Mouse (Mus musculus): ENCODE results near the gene Lig3. TPM values are rescaled to one million over a fixed set of nuclear protein-coding genes. Genes with fewer than 3 reads are reported as not detected.

Gene Lig3
- polyA plus RNA-seq, 1 experiment: 12.7 TPM

- 86% methylated on average over 1 of the region's 1 CpGs for WGBS
- H3K27me3 ChIP-seq (replicated peaks; ENCODE audit: control insufficient read depth, insufficient read depth, low read length): no peaks in the 10 kb centered on the region
- H3K27ac ChIP-seq (ENCODE audit: insufficient read depth, low read depth, low read length): no peak overlapping the region
- DNase-seq: no peak
- no peaks in the 10 kb centered on the region for H3K4me1 ChIP-seq (ENCODE audit: control insufficient read depth, insufficient read depth, low read length)
- no peak for TF ChIP-seq POLR2A (IDR thresholded peaks at IDR 0.05; ENCODE audit: low read depth, low read length)
- TF ChIP-seq CTCF (conservative IDR thresholded peaks at IDR 0.05; ENCODE audit: insufficient read depth, insufficient read length, low read depth, low read length): no peak
- no peak overlapping the region for H3K4me3 ChIP-seq (ENCODE audit: insufficient read depth, low read depth, low read length)
- no peaks in the 10 kb centered on the region for H3K36me3 ChIP-seq (ENCODE audit: control insufficient read depth, insufficient read depth, low read length)
Observed at GRCm38 (mm10) chr11:82755919-82756318, 25.0 kb upstream of the Lig3 start.

GRCm38 (mm10) chr11:82762286-82762829 is 18.6 kb upstream of the Lig3 start:
- peaks cover 3% of the 10 kb centered on the region; the same call in 1 of the 2 replicates for H3K4me1 ChIP-seq (ENCODE audit: control insufficient read depth, insufficient read depth, low read length)
- H3K4me3 ChIP-seq (ENCODE audit: insufficient read depth, low read depth, low read length): no peak overlapping the region
- no peak for DNase-seq
- no peak for TF ChIP-seq POLR2A (IDR thresholded peaks at IDR 0.05; ENCODE audit: low read depth, low read length)
- no peak; the same call in 1 of the 2 replicates for TF ChIP-seq CTCF (conservative IDR thresholded peaks at IDR 0.05; ENCODE audit: insufficient read depth, insufficient read length, low read depth, low read length)
- H3K27ac ChIP-seq (ENCODE audit: insufficient read depth, low read depth, low read length): no peak overlapping the region
- H3K27me3 ChIP-seq (replicated peaks; ENCODE audit: control insufficient read depth, insufficient read depth, low read length): no peaks in the 10 kb centered on the region
- peaks cover 2% of the 10 kb centered on the region; the same call in 1 of the 2 replicates for H3K36me3 ChIP-seq (ENCODE audit: control insufficient read depth, insufficient read depth, low read length)
- 89% methylated on average over 6 of the region's 6 CpGs for WGBS

GRCm38 (mm10) chr11:82763261-82763660 is 17.6 kb upstream of the Lig3 start:
- Histone ChIP-seq H3K27ac (ENCODE audit: insufficient read depth, low read depth, low read length) (peak overlapping the region; percentile 77; the same call in 1 of the 2 replicates), H3K4me1 (ENCODE audit: control insufficient read depth, insufficient read depth, low read length) (peaks cover 3% of the 10 kb centered on the region; the same call in 1 of the 2 replicates), H3K4me3 (ENCODE audit: insufficient read depth, low read depth, low read length) (no peak overlapping the region; the same call in 1 of the 2 replicates), H3K27me3 (replicated peaks; ENCODE audit: control insufficient read depth, insufficient read depth, low read length) (no peaks in the 10 kb centered on the region), H3K36me3 (ENCODE audit: control insufficient read depth, insufficient read depth, low read length) (peaks cover 2% of the 10 kb centered on the region; the same call in 1 of the 2 replicates)
- no peak for TF ChIP-seq CTCF (conservative IDR thresholded peaks at IDR 0.05; ENCODE audit: insufficient read depth, insufficient read length, low read depth, low read length)
- no peak for TF ChIP-seq POLR2A (IDR thresholded peaks at IDR 0.05; ENCODE audit: low read depth, low read length)
- 5% methylated on average over 4 of the region's 4 CpGs for WGBS
- no peak for DNase-seq

GRCm38 (mm10) chr11:82763742-82764437 is 17.0 kb upstream of the Lig3 start, which contains the start of the genes Cct6b and Zfp830:
TSS of gene Cct6b (minus strand) at chr11:82764321.
TSS of gene Zfp830 (plus strand) at chr11:82764345.
- Histone ChIP-seq H3K27ac (ENCODE audit: insufficient read depth, low read depth, low read length) (peak within 1 kb of the TSS; percentile 77), H3K4me3 (ENCODE audit: insufficient read depth, low read depth, low read length) (peak within 1 kb of the TSS; percentile 69), H3K36me3 (ENCODE audit: control insufficient read depth, insufficient read depth, low read length) (peaks cover 2% of the 10 kb centered on the region; the same call in 1 of the 2 replicates), H3K4me1 (ENCODE audit: control insufficient read depth, insufficient read depth, low read length) (peaks cover 3% of the 10 kb centered on the region; the same call in 1 of the 2 replicates), H3K27me3 (replicated peaks; ENCODE audit: control insufficient read depth, insufficient read depth, low read length) (no peaks in the 10 kb centered on the region)
- under 1% methylated on average over 44 of the region's 44 CpGs for WGBS
- DNase-seq: peak; percentile 98
- TF ChIP-seq POLR2A (IDR thresholded peaks at IDR 0.05; ENCODE audit: low read depth, low read length) (peak; percentile 76), CTCF (conservative IDR thresholded peaks at IDR 0.05; ENCODE audit: insufficient read depth, insufficient read length, low read depth, low read length) (no peak)

- Histone ChIP-seq H3K4me1 (ENCODE audit: control insufficient read depth, insufficient read depth, low read length) (peaks cover 3% of the 10 kb centered on the region; the same call in 1 of the 2 replicates), H3K27me3 (replicated peaks; ENCODE audit: control insufficient read depth, insufficient read depth, low read length) (no peaks in the 10 kb centered on the region), H3K36me3 (ENCODE audit: control insufficient read depth, insufficient read depth, low read length) (peaks cover 2% of the 10 kb centered on the region; the same call in 1 of the 2 replicates), H3K27ac (ENCODE audit: insufficient read depth, low read depth, low read length) (peak overlapping the region; percentile 63), H3K4me3 (ENCODE audit: insufficient read depth, low read depth, low read length) (peak overlapping the region; percentile 69)
- no peak for TF ChIP-seq CTCF (conservative IDR thresholded peaks at IDR 0.05; ENCODE audit: insufficient read depth, insufficient read length, low read depth, low read length)
- TF ChIP-seq POLR2A (IDR thresholded peaks at IDR 0.05; ENCODE audit: low read depth, low read length): no peak
- under 1% methylated on average over 28 of the region's 28 CpGs for WGBS
- no peak for DNase-seq
Observed at GRCm38 (mm10) chr11:82764438-82764924, 16.4 kb upstream of the Lig3 start.

- TF ChIP-seq POLR2A (IDR thresholded peaks at IDR 0.05; ENCODE audit: low read depth, low read length): no peak
- TF ChIP-seq CTCF (conservative IDR thresholded peaks at IDR 0.05; ENCODE audit: insufficient read depth, insufficient read length, low read depth, low read length): no peak
- DNase-seq: no peak
- no peaks in the 10 kb centered on the region for H3K27me3 ChIP-seq (replicated peaks; ENCODE audit: control insufficient read depth, insufficient read depth, low read length)
- no peak overlapping the region for H3K27ac ChIP-seq (ENCODE audit: insufficient read depth, low read depth, low read length)
- no peaks in the 10 kb centered on the region; the same call in 1 of the 2 replicates for H3K36me3 ChIP-seq (ENCODE audit: control insufficient read depth, insufficient read depth, low read length)
- H3K4me3 ChIP-seq (ENCODE audit: insufficient read depth, low read depth, low read length): peak overlapping the region; percentile 22
- 33% methylated on average over 5 of the region's 5 CpGs for WGBS
- H3K4me1 ChIP-seq (ENCODE audit: control insufficient read depth, insufficient read depth, low read length): peaks cover 15% of the 10 kb centered on the region
Observed at GRCm38 (mm10) chr11:82780134-82780533, 774 bp upstream of the Lig3 start.

GRCm38 (mm10) chr11:82782197-82782596 is 1.3 kb downstream of the Lig3 start:
- Histone ChIP-seq H3K4me3 (ENCODE audit: insufficient read depth, low read depth, low read length) (peak overlapping the region; percentile 100), H3K4me1 (ENCODE audit: control insufficient read depth, insufficient read depth, low read length) (peaks cover 7% of the 10 kb centered on the region), H3K36me3 (ENCODE audit: control insufficient read depth, insufficient read depth, low read length) (peaks cover 2% of the 10 kb centered on the region; the same call in 1 of the 2 replicates), H3K27ac (ENCODE audit: insufficient read depth, low read depth, low read length) (peak overlapping the region; percentile 95; the same call in 1 of the 2 replicates), H3K27me3 (replicated peaks; ENCODE audit: control insufficient read depth, insufficient read depth, low read length) (no peaks in the 10 kb centered on the region)
- TF ChIP-seq CTCF (conservative IDR thresholded peaks at IDR 0.05; ENCODE audit: insufficient read depth, insufficient read length, low read depth, low read length) (no peak), POLR2A (IDR thresholded peaks at IDR 0.05; ENCODE audit: low read depth, low read length) (no peak)
- 29% methylated on average over 6 of the region's 6 CpGs for WGBS
- no peak for DNase-seq
